Mouse (Mus musculus) lung, adult 2 months (tissue): ENCODE data around the gene Rtl1. TPM values are rescaled to one million over a fixed set of nuclear protein-coding genes. Genes with fewer than 3 reads are reported as not detected.

Source experiments
- DNase-seq: peaks from one replicate; pipeline ENCODE4 v3.0.0; 2022
- H3K4me1 ChIP-seq: fragments of 200-500 bp; 2 replicates; pipeline ENCODE4 v1.6.1; 2011; ENCODE audit warnings: low read length; ENCODE audit not compliant: control insufficient read depth, insufficient read depth
- H3K4me3 ChIP-seq: fragments of 200-500 bp; replicated peaks from 2 replicates; pipeline ENCODE3; 2011; ENCODE audit warnings: low read depth, mild to moderate bottlenecking, control low read depth, low read length; ENCODE audit errors: extremely low read depth
- CTCF ChIP-seq: fragments of 200-500 bp; IDR thresholded peaks from 2 replicates; pipeline ENCODE4 v1.5.1; 2011; ENCODE audit warnings: mild to moderate bottlenecking, low read length, control low read depth; ENCODE audit not compliant: insufficient read depth
- POLR2A ChIP-seq: fragments of 200-500 bp; IDR thresholded peaks from 2 replicates; pipeline ENCODE4 v1.6.1; 2011; ENCODE audit warnings: low read depth, mild to moderate bottlenecking, control low read depth, low read length, borderline replicate concordance; ENCODE audit errors: extremely low read depth
- WGBS: fragments of 180-500 bp; shearing (Covaris S2); methylation state at CpG from one replicate; pipeline ENCODE4 v1.1.7; 2018; 5-methylcytosine and 5-hydroxymethylcytosine counted together
- polyA plus RNA-seq: library from polyadenylated mRNA; depleted of rRNA; stranded (reverse); fragments of >200 nt; gene quantifications from 2 replicates; pipeline ENCODE4 v1.2.3, GENCODE M21; 2012

The Rtl1 gene
- polyA plus RNA-seq, 1 experiment, result not detected

GRCm38 (mm10) chr12:109594961-109595360 is 5.2 kb downstream of the Rtl1 start:
- H3K4me1 ChIP-seq, result no peaks in the 10 kb centered on the region
- no peak for TF ChIP-seq POLR2A
- no peak for TF ChIP-seq CTCF
- 85% methylated on average over 7 of the region's 7 CpGs for WGBS
- no peak overlapping the region for H3K4me3 ChIP-seq
- no peak for DNase-seq

- no peak overlapping the region for H3K4me3 ChIP-seq
- TF ChIP-seq CTCF (no peak), POLR2A (no peak)
- 67% methylated on average over 5 of the region's 5 CpGs for WGBS
- H3K4me1 ChIP-seq, result no peaks in the 10 kb centered on the region
- no peak for DNase-seq
Measured at GRCm38 (mm10) chr12:109582185-109582584, 17.9 kb downstream of the Rtl1 start.

GRCm38 (mm10) chr12:109572259-109572658 is 27.9 kb downstream of the Rtl1 start:
- TF ChIP-seq POLR2A (no peak), CTCF (no peak)
- H3K4me1 ChIP-seq, result no peaks in the 10 kb centered on the region
- 68% methylated on average over 4 of the region's 4 CpGs for WGBS

GRCm38 (mm10) chr12:109560111-109560695 is 39.9 kb downstream of the Rtl1 start:
- no peak for DNase-seq
- Histone ChIP-seq H3K4me1 (no peaks in the 10 kb centered on the region), H3K4me3 (no peak overlapping the region)
- 89% methylated on average over 10 of the region's 10 CpGs for WGBS
- TF ChIP-seq CTCF (no peak), POLR2A (no peak)

More at GRCm38 (mm10) chr12:109572259-109572658, 27.9 kb downstream of the Rtl1 start:
- H3K4me3 ChIP-seq, result no peak overlapping the region
- DNase-seq, result no peak

- 80% methylated on average over 7 of the region's 7 CpGs for WGBS
- DNase-seq, result no peak
- no peaks in the 10 kb centered on the region for H3K4me1 ChIP-seq
- no peak overlapping the region for H3K4me3 ChIP-seq
- TF ChIP-seq CTCF (no peak), POLR2A (no peak)
Measured at GRCm38 (mm10) chr12:109558891-109559487, 41.1 kb downstream of the Rtl1 start.

DNA sequence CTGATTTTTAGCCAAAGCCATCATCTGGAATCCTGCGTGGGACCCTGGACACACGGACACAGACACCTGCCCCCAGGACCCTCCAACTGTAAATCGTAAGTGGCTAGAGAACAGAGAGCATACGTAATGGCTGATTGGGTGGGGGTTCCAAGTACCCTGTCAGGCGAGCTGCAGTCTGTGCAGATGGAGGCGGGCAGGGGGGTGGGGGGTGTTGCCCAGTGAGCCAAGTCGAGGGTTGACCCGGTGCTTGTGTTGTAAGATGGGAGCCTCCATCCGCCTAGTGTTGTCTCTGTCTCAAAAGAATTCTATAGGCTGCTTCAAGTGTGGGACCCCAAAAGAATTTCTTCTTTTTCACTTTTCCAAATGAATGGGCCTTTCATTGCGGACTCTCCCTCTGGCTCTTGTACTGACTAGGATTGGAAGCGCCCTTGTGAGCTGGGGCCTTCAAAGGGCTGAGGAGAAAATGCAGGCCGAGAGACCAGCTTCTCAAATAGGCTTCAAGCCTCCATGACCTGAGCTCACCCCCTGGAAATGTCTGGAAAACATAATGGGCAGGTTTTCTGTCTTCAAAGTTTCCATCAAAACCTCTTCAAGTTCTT is 41.8 kb downstream of the Rtl1 start:
- TF ChIP-seq POLR2A (no peak), CTCF (no peak)
- DNase-seq, result no peak
- 78% methylated on average over 12 of the region's 12 CpGs for WGBS
- no peaks in the 10 kb centered on the region for H3K4me1 ChIP-seq
- no peak overlapping the region for H3K4me3 ChIP-seq

DNA sequence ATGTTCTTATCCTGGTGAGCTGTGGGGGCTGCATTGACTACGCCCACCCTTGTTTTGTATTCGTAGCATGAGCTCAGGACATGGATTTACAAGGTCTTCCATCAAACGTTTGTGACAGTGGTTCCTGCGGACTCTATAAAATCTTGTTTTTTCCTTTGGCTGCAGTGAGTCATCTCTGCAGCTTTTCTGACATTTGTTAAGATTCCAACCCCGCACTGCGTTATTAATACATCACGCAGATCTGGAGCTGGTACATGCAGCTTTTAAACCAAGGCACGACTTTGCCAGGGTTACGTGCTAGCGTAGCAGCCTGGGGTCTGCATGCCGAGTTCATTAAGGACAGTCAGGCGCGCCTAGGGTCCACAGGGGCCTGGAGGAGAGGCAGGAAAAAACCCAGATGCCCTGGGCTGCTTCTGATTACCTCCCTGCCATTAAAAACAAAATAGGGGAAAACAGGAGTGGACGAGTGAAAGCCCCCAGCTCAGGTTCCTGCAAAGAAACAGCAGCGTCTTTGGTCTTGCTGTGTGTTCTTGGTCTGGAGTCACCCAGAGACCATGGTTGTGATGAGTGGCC is 44.2 kb downstream of the Rtl1 start:
- WGBS, result 66% methylated on average over 15 of the region's 15 CpGs

GRCm38 (mm10) chr12:109553568-109553967 is 46.6 kb downstream of the Rtl1 start:
- Histone ChIP-seq H3K4me3 (no peak overlapping the region), H3K4me1 (no peaks in the 10 kb centered on the region)
- DNase-seq, result no peak
- TF ChIP-seq CTCF (no peak), POLR2A (no peak)
- WGBS, result 83% methylated on average over 1 of the region's 1 CpGs

More for the DNA sequence above, 44.2 kb downstream of the Rtl1 start:
- Histone ChIP-seq H3K4me3 (no peak overlapping the region), H3K4me1 (no peaks in the 10 kb centered on the region)
- TF ChIP-seq POLR2A, result no peak
- no peak for TF ChIP-seq CTCF
- DNase-seq, result no peak

- DNase-seq, result no peak
- no peak for TF ChIP-seq CTCF
- no peak for TF ChIP-seq POLR2A
- WGBS, result 72% methylated on average over 18 of the region's 18 CpGs
- H3K4me1 ChIP-seq, result no peaks in the 10 kb centered on the region
- H3K4me3 ChIP-seq, result no peak overlapping the region
Measured at GRCm38 (mm10) chr12:109552754-109553525, 47.2 kb downstream of the Rtl1 start.
